Mouse (Mus musculus) megakaryocyte-erythroid progenitor cell, adult 5-6 weeks (primary cell): ENCODE measurements at regions not wholly inside any gene's neighbourhood (a gene's known extent, or its start where the extent isn't known, plus 50 kb on each side); places are given as distances from the start of the nearest gene placed in this dataset.

Source experiments
- ATAC-seq: replicated peaks from 2 replicates; pipeline ENCODE4 v1.8.0; 2016; ENCODE audit warnings: mild to moderate bottlenecking, inconsistent platforms; ENCODE audit not compliant: severe bottlenecking, poor library complexity, low FRiP score, low TSS enrichment

- no peak for ATAC-seq
Measured at GRCm38 (mm10) chr10:25588611-25589315, 52.7 kb upstream of the Smlr1 start.
